Mouse (Mus musculus) hindbrain, embryonic 13.5 days (tissue): ENCODE measurements at regions not wholly inside any gene's neighbourhood (a gene's known extent, or its start where the extent isn't known, plus 50 kb on each side); places are given as distances from the start of the nearest gene placed in this dataset.

Experiments
- ATAC-seq: fragments of 200-750 bp; cut with Nextera tagmentation; 2 replicates; pipeline ENCODE4 v1.8.0; 2017; ENCODE audit warnings: moderate TSS enrichment; ENCODE audit not compliant: low FRiP score
- H3K27ac ChIP-seq: fragments of 300-500 bp; sonication (generic); 2 replicates; pipeline ENCODE4 v1.5.1; 2015; ENCODE audit warnings: inconsistent platforms, mild to moderate bottlenecking, moderate library complexity
- H3K27me3 ChIP-seq: fragments of 300-500 bp; sonication (generic); 2 replicates; pipeline ENCODE4 v1.6.1; 2015; ENCODE audit warnings: mild to moderate bottlenecking, inconsistent platforms
- H3K36me3 ChIP-seq: fragments of 300-500 bp; sonication (generic); 2 replicates; pipeline ENCODE4 v1.6.1; 2015; ENCODE audit warnings: mild to moderate bottlenecking, inconsistent platforms
- H3K4me1 ChIP-seq: fragments of 300-500 bp; sonication (generic); replicated peaks from 2 replicates; pipeline ENCODE4 v1.6.1; 2015; ENCODE audit warnings: inconsistent platforms
- H3K4me2 ChIP-seq: fragments of 300-500 bp; sonication (generic); 2 replicates; pipeline ENCODE4 v1.6.1; 2015; ENCODE audit warnings: inconsistent platforms, mild to moderate bottlenecking, moderate library complexity
- H3K4me3 ChIP-seq: fragments of 300-500 bp; sonication (generic); 2 replicates; pipeline ENCODE4 v1.5.1; 2015; ENCODE audit warnings: mild to moderate bottlenecking, inconsistent platforms
- H3K9ac ChIP-seq: fragments of 300-500 bp; sonication (generic); 2 replicates; pipeline ENCODE4 v1.6.1; 2015; ENCODE audit warnings: mild to moderate bottlenecking, inconsistent platforms
- H3K9me3 ChIP-seq: fragments of 300-500 bp; sonication (generic); 2 replicates; pipeline ENCODE4 v1.6.1; 2016; ENCODE audit warnings: inconsistent platforms
- WGBS: fragments of 180-500 bp; shearing (Covaris S2); methylation state at CpG from one replicate; pipeline ENCODE4 v1.1.7; 2015; 5-methylcytosine and 5-hydroxymethylcytosine counted together

GRCm38 (mm10) chr17:67569865-67570264, 62.7 kb downstream of the Lrrc30 start:
- Histone ChIP-seq H3K27ac (no peak overlapping the region), H3K27me3 (no peaks in the 10 kb centered on the region), H3K4me1 (no peaks in the 10 kb centered on the region), H3K4me3 (no peak overlapping the region), H3K36me3 (no peaks in the 10 kb centered on the region), H3K4me2 (no peak overlapping the region), H3K9me3 (no peaks in the 10 kb centered on the region), H3K9ac (no peak overlapping the region)
- WGBS: 89% methylated on average over 6 of the region's 6 CpGs
- ATAC-seq: no peak

- Histone ChIP-seq H3K9ac (no peak overlapping the region), H3K27me3 (no peaks in the 10 kb centered on the region), H3K27ac (no peak overlapping the region), H3K9me3 (no peaks in the 10 kb centered on the region), H3K4me1 (no peaks in the 10 kb centered on the region), H3K4me3 (no peak overlapping the region), H3K36me3 (no peaks in the 10 kb centered on the region), H3K4me2 (no peak overlapping the region)
- no peak for ATAC-seq
- WGBS: 90% methylated on average over 11 of the region's 11 CpGs
Measured at GRCm38 (mm10) chr17:67566216-67566615, 66.3 kb downstream of the Lrrc30 start.

GRCm38 (mm10) chr17:67565746-67566145, 66.8 kb downstream of the Lrrc30 start:
- Histone ChIP-seq H3K4me2 (no peak overlapping the region), H3K9ac (no peak overlapping the region), H3K27me3 (no peaks in the 10 kb centered on the region), H3K4me3 (no peak overlapping the region), H3K36me3 (no peaks in the 10 kb centered on the region), H3K9me3 (no peaks in the 10 kb centered on the region), H3K4me1 (no peaks in the 10 kb centered on the region), H3K27ac (no peak overlapping the region)
- no peak for ATAC-seq
- 38% methylated on average over 3 of the region's 3 CpGs for WGBS

GRCm38 (mm10) chr17:67564845-67565244, 67.7 kb downstream of the Lrrc30 start:
- ATAC-seq: no peak
- no peaks in the 10 kb centered on the region for H3K9me3 ChIP-seq
- no peak overlapping the region for H3K9ac ChIP-seq
- H3K4me2 ChIP-seq: no peak overlapping the region
- H3K4me1 ChIP-seq: no peaks in the 10 kb centered on the region
- H3K4me3 ChIP-seq: no peak overlapping the region
- H3K36me3 ChIP-seq: no peaks in the 10 kb centered on the region
- 65% methylated on average over 3 of the region's 3 CpGs for WGBS
- no peaks in the 10 kb centered on the region for H3K27me3 ChIP-seq
- no peak overlapping the region for H3K27ac ChIP-seq

- Histone ChIP-seq H3K4me2 (no peak overlapping the region), H3K9ac (no peak overlapping the region), H3K36me3 (no peaks in the 10 kb centered on the region), H3K4me3 (no peak overlapping the region), H3K27ac (no peak overlapping the region), H3K27me3 (no peaks in the 10 kb centered on the region), H3K9me3 (no peaks in the 10 kb centered on the region), H3K4me1 (no peaks in the 10 kb centered on the region)
- WGBS: 81% methylated on average over 7 of the region's 7 CpGs
- no peak for ATAC-seq
Measured at GRCm38 (mm10) chr17:67563036-67563435, 69.5 kb downstream of the Lrrc30 start.

- H3K4me1 ChIP-seq: no peaks in the 10 kb centered on the region
- H3K27me3 ChIP-seq: no peaks in the 10 kb centered on the region
- H3K4me3 ChIP-seq: no peak overlapping the region
- ATAC-seq: no peak
- no peak overlapping the region for H3K9ac ChIP-seq
- H3K4me2 ChIP-seq: no peak overlapping the region
- 76% methylated on average over 4 of the region's 4 CpGs for WGBS
- H3K36me3 ChIP-seq: no peaks in the 10 kb centered on the region
- no peak overlapping the region for H3K27ac ChIP-seq
- H3K9me3 ChIP-seq: no peaks in the 10 kb centered on the region
Measured at GRCm38 (mm10) chr17:67561802-67562201, 70.7 kb downstream of the Lrrc30 start.

- Histone ChIP-seq H3K4me1 (no peaks in the 10 kb centered on the region), H3K4me2 (no peak overlapping the region), H3K36me3 (no peaks in the 10 kb centered on the region), H3K27ac (no peak overlapping the region), H3K27me3 (no peaks in the 10 kb centered on the region), H3K9me3 (no peaks in the 10 kb centered on the region), H3K9ac (no peak overlapping the region), H3K4me3 (no peak overlapping the region)
- 66% methylated on average over 7 of the region's 7 CpGs for WGBS
- ATAC-seq: no peak
Measured at GRCm38 (mm10) chr17:67557351-67557870, 75.1 kb downstream of the Lrrc30 start.

- H3K27ac ChIP-seq: no peak overlapping the region
- no peaks in the 10 kb centered on the region for H3K27me3 ChIP-seq
- no peak overlapping the region for H3K4me3 ChIP-seq
- H3K4me1 ChIP-seq: peaks cover 10% of the 10 kb centered on the region
- ATAC-seq: no peak
- no peak overlapping the region for H3K9ac ChIP-seq
- no peaks in the 10 kb centered on the region for H3K9me3 ChIP-seq
- H3K36me3 ChIP-seq: no peaks in the 10 kb centered on the region
- WGBS: 79% methylated on average over 21 of the region's 21 CpGs
- peak overlapping the region; percentile 11; the same call in 1 of the 2 replicates for H3K4me2 ChIP-seq
Measured at GRCm38 (mm10) chr17:67552581-67553139, 79.9 kb downstream of the Lrrc30 start.

- 21% methylated on average over 11 of the region's 11 CpGs for WGBS
- H3K9ac ChIP-seq: no peak overlapping the region
- peaks cover 10% of the 10 kb centered on the region for H3K4me1 ChIP-seq
- H3K9me3 ChIP-seq: no peaks in the 10 kb centered on the region
- peak; percentile 80 for ATAC-seq
- peak overlapping the region; percentile 70 for H3K27ac ChIP-seq
- H3K4me3 ChIP-seq: no peak overlapping the region
- H3K36me3 ChIP-seq: no peaks in the 10 kb centered on the region
- no peaks in the 10 kb centered on the region for H3K27me3 ChIP-seq
- no peak overlapping the region for H3K4me2 ChIP-seq
Measured at GRCm38 (mm10) chr17:67548966-67549700, 83.4 kb downstream of the Lrrc30 start.

- Histone ChIP-seq H3K4me1 (peaks cover 8% of the 10 kb centered on the region), H3K36me3 (no peaks in the 10 kb centered on the region), H3K27ac (no peak overlapping the region), H3K27me3 (no peaks in the 10 kb centered on the region), H3K4me2 (no peak overlapping the region), H3K9ac (no peak overlapping the region), H3K9me3 (no peaks in the 10 kb centered on the region), H3K4me3 (no peak overlapping the region)
- WGBS: 84% methylated on average over 7 of the region's 7 CpGs
- ATAC-seq: no peak
Measured at GRCm38 (mm10) chr17:67544410-67544809, 88.1 kb downstream of the Lrrc30 start.

- H3K4me2 ChIP-seq: no peak overlapping the region
- H3K4me3 ChIP-seq: no peak overlapping the region
- no peaks in the 10 kb centered on the region for H3K36me3 ChIP-seq
- H3K9me3 ChIP-seq: no peaks in the 10 kb centered on the region
- H3K9ac ChIP-seq: no peak overlapping the region
- H3K4me1 ChIP-seq: no peaks in the 10 kb centered on the region; the same call in 1 of the 2 replicates
- no peak for ATAC-seq
- H3K27ac ChIP-seq: no peak overlapping the region
- no peaks in the 10 kb centered on the region for H3K27me3 ChIP-seq
Measured at GRCm38 (mm10) chr17:67532331-67532730, 100.2 kb downstream of the Lrrc30 start.

- no peaks in the 10 kb centered on the region for H3K27me3 ChIP-seq
- 76% methylated on average over 8 of the region's 8 CpGs for WGBS
- no peak overlapping the region for H3K4me3 ChIP-seq
- no peaks in the 10 kb centered on the region for H3K4me1 ChIP-seq
- no peaks in the 10 kb centered on the region for H3K9me3 ChIP-seq
- no peak overlapping the region for H3K9ac ChIP-seq
- H3K36me3 ChIP-seq: no peaks in the 10 kb centered on the region
- H3K4me2 ChIP-seq: no peak overlapping the region
- no peak overlapping the region for H3K27ac ChIP-seq
- ATAC-seq: no peak
Measured at GRCm38 (mm10) chr17:67520848-67521411, 111.6 kb downstream of the Lrrc30 start.
